In genomic region chr2:71103292-71103680, GRCm38 (mm10) we compare ENCODE assay signal across 20 mouse cellular contexts. TPM values are rescaled to one million over a fixed set of nuclear protein-coding genes. Genes with fewer than 3 reads are reported as not detected.
DNase-seq lines count a peak whose midpoint lies in the region; ATAC-seq lines count a peak whose summit lies in the region.
"Had no signal": no experiment of that assay in that cellular context is flagged by ENCODE, and none has a peak within 500 bp of the region (broad histone marks: within the 10 kb centered on the region; RNA-seq: fewer than 3 reads in every experiment).

No protein-coding gene starts in this region.

- peak; percentile 45 to 55 for DNase-seq in spleen, postnatal 36 days (ENCODE audit: low spot score in 2 of 2)
- no peak for DNase-seq in spleen, adult 18-20 months
- DNase-seq in layer of hippocampus, adult 18-20 months (ENCODE audit: low spot score in 2 of 2), result no peak
- no peak for DNase-seq in urinary bladder, adult 2 months (ENCODE audit: low spot score)
- no peak for DNase-seq in heart, adult 9 months (ENCODE audit: low spot score in 2 of 2)
- DNase-seq: adrenal gland, postnatal 10 days; cerebellum, adult 11 months; cerebellum, adult 9-10 months; cerebellum, postnatal 36 days; embryo, embryonic 11 days; gastrocnemius, postnatal 25 days; kidney, postnatal 25 days; lung, embryonic 14.5 days; lung, postnatal 14 days; midbrain, embryonic 14.5 days had no signal

- ATAC-seq in common myeloid progenitor, adult 5-6 weeks (replicated peaks; ENCODE audit: low read depth, poor library complexity, severe bottlenecking), result peak; percentile 77
- ATAC-seq in monocyte, adult 5-6 weeks (replicated peaks; ENCODE audit: insufficient number of reproducible peaks, low FRiP score, low TSS enrichment, poor library complexity, severe bottlenecking), result peak; percentile 49; the same call in 1 of the 2 replicates
- ATAC-seq: forebrain, embryonic 15.5 days; intestine, embryonic 16.5 days; Patski had no signal

RNA-seq across cellular contexts. Expression of gene Cybrd1, which starts 14.4 kb away (rescaled TPM):
- total RNA-seq in common myeloid progenitor, adult 5-6 weeks (2017), result 0.14 TPM in 1 of 2 replicates, not detected in the other
- total RNA-seq in monocyte, adult 5-6 weeks (2017), result 0.19 TPM in 1 of 3 replicates, not detected in the others
- total RNA-seq in layer of hippocampus, adult 18-20 months (2021), result 1 to 10 TPM; 1.9 to 3.1 TPM
- 3.3 and 3.4 TPM in 2 replicates for polyA plus RNA-seq in urinary bladder, adult 2 months (2012; rRNA removed)

RNA-seq across cellular contexts. Expression of gene Mettl8, which starts 47.9 kb away (rescaled TPM):
- total RNA-seq in common myeloid progenitor, adult 5-6 weeks (2017), result 18.7 and 28.3 TPM in 2 replicates
- total RNA-seq in monocyte, adult 5-6 weeks (2017), result 7.7 to 24.9 TPM (median 8.8 TPM) in 3 replicates
- 10 to 100 TPM; 11.0 to 14.1 TPM for total RNA-seq in layer of hippocampus, adult 18-20 months (2021)
- 8.5 and 10.2 TPM in 2 replicates for polyA plus RNA-seq in urinary bladder, adult 2 months (2012; rRNA removed)

RNA-seq across cellular contexts. Expression of gene Dcaf17, which starts 48.2 kb away (rescaled TPM):
- 14.0 and 18.1 TPM in 2 replicates for total RNA-seq in common myeloid progenitor, adult 5-6 weeks (2017)
- 10.7 to 18.0 TPM (median 13.4 TPM) in 3 replicates for total RNA-seq in monocyte, adult 5-6 weeks (2017)
- 10 to 100 TPM; 10.8 to 12.7 TPM for total RNA-seq in layer of hippocampus, adult 18-20 months (2021)
- polyA plus RNA-seq in urinary bladder, adult 2 months (2012; rRNA removed), result 5.9 and 7.9 TPM in 2 replicates

Comparison
In these comparisons a context has a peak if more than half of its experiments do, and no peak if none do; other contexts are left out.
1. DNase-seq: peak in spleen, postnatal 36 days (2 of 2); none in spleen, adult 18-20 months (0 of 2), layer of hippocampus, adult 18-20 months (0 of 2), urinary bladder, adult 2 months (single experiment) and heart, adult 9 months (0 of 2).